Mouse (Mus musculus) myocyte (in vitro differentiated cells): ENCODE data around the gene Cntfr. TPM values are rescaled to one million over a fixed set of nuclear protein-coding genes. Genes with fewer than 3 reads are reported as not detected.

Experiments
- H3K27me3 ChIP-seq: one replicate; pipeline ENCODE4 v1.6.1; 2011; ENCODE audit not compliant: control insufficient read depth, insufficient read depth, insufficient read length
- H3K36me3 ChIP-seq: one replicate; pipeline ENCODE4 v1.6.1; 2011; ENCODE audit not compliant: control insufficient read depth, insufficient read depth
- H3K4me2 ChIP-seq: one replicate; pipeline ENCODE4 v1.6.1; 2011; ENCODE audit warnings: low read depth, control low read depth
- H3K4me3 ChIP-seq: one replicate; pipeline ENCODE4 v1.5.1; 2011; ENCODE audit warnings: mild to moderate bottlenecking, control low read depth, moderate library complexity
- H3K79me2 ChIP-seq: one replicate; pipeline ENCODE4 v1.6.1; 2011; ENCODE audit not compliant: control insufficient read depth, insufficient read depth
- H3ac ChIP-seq: one replicate; pipeline ENCODE4 v1.6.1; 2011; ENCODE audit not compliant: control insufficient read depth, insufficient read length
- CEBPB ChIP-seq: IDR thresholded peaks from 2 replicates; pipeline ENCODE4 v1.6.1; 2011; ENCODE audit warnings: mild to moderate bottlenecking, moderate library complexity; ENCODE audit not compliant: poor library complexity, insufficient read depth, severe bottlenecking
- E2F4 ChIP-seq: IDR thresholded peaks from one replicate; pipeline ENCODE4 v1.6.1; 2011; ENCODE audit warnings: mild to moderate bottlenecking, control low read depth, moderate library complexity; ENCODE audit not compliant: insufficient read depth
- MAX ChIP-seq: IDR thresholded peaks from one replicate; pipeline ENCODE4 v1.6.1; 2011; ENCODE audit warnings: low read depth, mild to moderate bottlenecking, control low read depth
- MYOD1 ChIP-seq, 3 experiments: IDR thresholded peaks; one replicate each; pipeline ENCODE4 v1.6.1; 2011; ENCODE audit warnings: control low read depth in 2 of 3, low read depth in 2 of 3, mild to moderate bottlenecking in 2 of 3, moderate library complexity in 1 of 3; ENCODE audit not compliant: insufficient read length in 2 of 3, control insufficient read depth in 1 of 3
- MYOG ChIP-seq, 3 experiments: IDR thresholded peaks; one replicate each; pipeline ENCODE4 v1.6.1; 2011; ENCODE audit warnings: control low read depth in 2 of 3, low read depth in 2 of 3, mild to moderate bottlenecking in 2 of 3; ENCODE audit not compliant: insufficient read length in 2 of 3, control insufficient read depth in 1 of 3, insufficient read depth in 1 of 3
- POLR2A ChIP-seq: IDR thresholded peaks from one replicate; pipeline ENCODE4 v1.6.1; 2011; ENCODE audit warnings: low read depth, mild to moderate bottlenecking, control low read depth, moderate library complexity; ENCODE audit not compliant: insufficient read length
- POLR2AphosphoS2 ChIP-seq: IDR thresholded peaks from one replicate; pipeline ENCODE4 v1.6.1; 2011; ENCODE audit warnings: low read depth, control low read depth; ENCODE audit not compliant: insufficient read length
- REST ChIP-seq: IDR thresholded peaks from one replicate; pipeline ENCODE4 v1.6.1; 2011; ENCODE audit warnings: mild to moderate bottlenecking, control low read depth, moderate library complexity; ENCODE audit not compliant: insufficient read depth, insufficient read length
- SRF ChIP-seq: IDR thresholded peaks from one replicate; pipeline ENCODE4 v1.6.1; 2011; ENCODE audit warnings: low read depth; ENCODE audit not compliant: control insufficient read depth, insufficient read length
- TCF12 ChIP-seq: IDR thresholded peaks from one replicate; pipeline ENCODE4 v1.6.1; 2011; ENCODE audit warnings: mild to moderate bottlenecking, control low read depth; ENCODE audit not compliant: poor library complexity, insufficient read depth, severe bottlenecking
- TCF3 ChIP-seq: IDR thresholded peaks from one replicate; pipeline ENCODE4 v1.6.1; 2011; ENCODE audit warnings: low read depth, control low read depth; ENCODE audit not compliant: insufficient read length
- USF1 ChIP-seq: IDR thresholded peaks from one replicate; pipeline ENCODE4 v1.6.1; 2011; ENCODE audit warnings: low read depth, mild to moderate bottlenecking, control low read depth, moderate library complexity
- polyA plus RNA-seq: library from polyadenylated mRNA; unstranded; fragments of >200 nt; fragmentation: generic; extraction: Trizol; gene quantifications from one replicate; pipeline ENCODE4 v1.2.1, GENCODE M21; 2012; ENCODE audit warnings: missing spikeins

Cntfr gene
- polyA plus RNA-seq, 1 experiment, result 0.06 TPM

DNA sequence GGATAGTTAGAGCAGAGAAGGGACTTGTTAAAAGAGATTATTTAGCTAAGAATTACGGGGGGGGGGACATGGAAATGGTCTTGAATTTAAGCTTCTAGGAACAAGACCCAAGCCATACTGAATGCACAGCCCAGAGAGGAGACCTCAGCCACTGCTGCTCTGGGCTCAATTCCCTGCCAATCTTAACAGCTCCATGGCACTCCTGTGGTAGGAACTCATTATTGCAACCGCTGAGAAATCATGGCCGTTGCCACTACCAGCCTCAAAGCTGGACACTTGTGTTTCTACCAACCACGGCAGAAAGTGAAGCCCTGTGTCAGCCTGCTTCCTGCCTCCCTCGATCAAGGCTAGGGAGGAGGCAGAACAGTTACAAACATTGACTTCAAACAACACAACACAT, 51.4 kb downstream of the Cntfr start:
- no peak overlapping the region for H3K4me3 ChIP-seq
- no peak overlapping the region for H3K4me2 ChIP-seq
- H3ac ChIP-seq, result no peak overlapping the region
- no peaks in the 10 kb centered on the region for H3K79me2 ChIP-seq
- no peak for TF ChIP-seq MYOG (IDR thresholded peaks at IDR 0.05; ENCODE audit: control insufficient read depth in 1 of 3, insufficient read depth in 1 of 3, insufficient read length in 2 of 3, low read depth in 2 of 3)
- no peak for TF ChIP-seq MAX
- peaks cover 15% of the 10 kb centered on the region for H3K27me3 ChIP-seq
- H3K36me3 ChIP-seq, result no peaks in the 10 kb centered on the region

- no peaks in the 10 kb centered on the region for H3K79me2 ChIP-seq
- TF ChIP-seq POLR2A (no peak), E2F4 (no peak), TCF12 (no peak), CEBPB (no peak), MYOD1 (IDR thresholded peaks at IDR 0.05; ENCODE audit: control insufficient read depth in 1 of 3, insufficient read length in 2 of 3, low read depth in 2 of 3) (peak; percentile 53 to 76 (median 65)), MYOG (IDR thresholded peaks at IDR 0.05; ENCODE audit: control insufficient read depth in 1 of 3, insufficient read depth in 1 of 3, insufficient read length in 2 of 3, low read depth in 2 of 3) (peak in 1 of 3 experiments; percentile 58)
- peaks cover 5% of the 10 kb centered on the region for H3K27me3 ChIP-seq
- peak overlapping the region; percentile 64 for H3K4me2 ChIP-seq
- H3K36me3 ChIP-seq, result no peaks in the 10 kb centered on the region
- H3ac ChIP-seq, result no peak overlapping the region
- H3K4me3 ChIP-seq, result no peak overlapping the region
Measured at GRCm38 (mm10) chr4:41641199-41641822, 55.6 kb downstream of the Cntfr start.

GRCm38 (mm10) chr4:41639913-41640507, 56.9 kb downstream of the Cntfr start, which contains the start of gene Enho:
Enho (minus strand) TSS chr4:41640324.
- Histone ChIP-seq H3K27me3 (peaks cover 8% of the 10 kb centered on the region), H3K4me3 (no peak within 1 kb of the TSS), H3ac (no peak within 1 kb of the TSS), H3K4me2 (peak within 1 kb of the TSS; percentile 67), H3K79me2 (no peaks in the 10 kb centered on the region), H3K36me3 (no peaks in the 10 kb centered on the region)
- TF ChIP-seq MYOG (IDR thresholded peaks at IDR 0.05; ENCODE audit: control insufficient read depth in 1 of 3, insufficient read depth in 1 of 3, insufficient read length in 2 of 3, low read depth in 2 of 3), result peak in 1 of 3 experiments; percentile 38
- no peak for TF ChIP-seq MAX
- TF ChIP-seq TCF12, result no peak
- TF ChIP-seq CEBPB, result no peak

DNA sequence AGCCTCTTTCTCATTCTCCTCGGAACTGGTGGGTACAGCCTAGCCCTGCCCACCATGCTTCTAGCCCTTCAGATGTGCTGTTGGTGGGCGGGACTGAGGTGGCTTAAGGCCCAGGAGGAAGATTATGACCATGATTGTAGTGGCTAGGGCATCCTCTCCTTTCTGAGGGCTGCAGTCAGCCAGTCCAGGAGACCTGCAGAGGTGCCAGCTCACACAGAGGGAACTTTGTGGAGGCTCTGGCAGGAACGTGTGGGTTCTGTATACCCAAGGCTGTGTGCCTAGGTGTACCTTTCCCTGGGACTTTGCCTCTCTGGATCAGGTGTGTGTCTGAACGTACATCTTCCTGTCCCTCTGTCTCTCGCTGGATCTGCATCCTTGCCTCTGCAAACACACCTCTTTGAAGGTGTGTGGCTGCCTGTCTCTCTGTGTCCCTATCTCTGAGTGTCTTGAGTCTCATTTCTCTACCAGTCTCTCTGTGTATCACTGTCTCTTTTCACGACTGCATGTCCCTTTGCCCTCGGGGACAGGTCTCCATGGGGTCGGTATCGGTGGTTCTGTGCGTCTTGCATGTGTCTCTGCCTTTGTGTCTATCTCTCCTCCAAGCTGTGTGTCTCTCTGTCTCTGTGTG, 57.6 kb downstream of the Cntfr start:
- H3K4me3 ChIP-seq, result no peak overlapping the region
- TF ChIP-seq POLR2A (no peak), MAX (no peak), SRF (no peak), TCF12 (no peak), REST (no peak), USF1 (no peak), CEBPB (no peak), E2F4 (no peak), MYOG (IDR thresholded peaks at IDR 0.05; ENCODE audit: control insufficient read depth in 1 of 3, insufficient read depth in 1 of 3, insufficient read length in 2 of 3, low read depth in 2 of 3) (no peak), MYOD1 (IDR thresholded peaks at IDR 0.05; ENCODE audit: control insufficient read depth in 1 of 3, insufficient read length in 2 of 3, low read depth in 2 of 3) (no peak), TCF3 (no peak), POLR2AphosphoS2 (no peak)
- H3K79me2 ChIP-seq, result no peaks in the 10 kb centered on the region
- peaks cover 11% of the 10 kb centered on the region for H3K27me3 ChIP-seq
- no peak overlapping the region for H3ac ChIP-seq
- H3K36me3 ChIP-seq, result no peaks in the 10 kb centered on the region
- peak overlapping the region; percentile 67 for H3K4me2 ChIP-seq

- TF ChIP-seq REST (no peak), E2F4 (no peak), MAX (no peak), TCF3 (no peak), MYOG (IDR thresholded peaks at IDR 0.05; ENCODE audit: control insufficient read depth in 1 of 3, insufficient read depth in 1 of 3, insufficient read length in 2 of 3, low read depth in 2 of 3) (no peak), POLR2A (no peak), SRF (no peak), POLR2AphosphoS2 (no peak), USF1 (no peak), CEBPB (no peak), TCF12 (no peak), MYOD1 (IDR thresholded peaks at IDR 0.05; ENCODE audit: control insufficient read depth in 1 of 3, insufficient read length in 2 of 3, low read depth in 2 of 3) (no peak)
- Histone ChIP-seq H3K36me3 (no peaks in the 10 kb centered on the region), H3K4me3 (no peak overlapping the region), H3ac (no peak overlapping the region), H3K27me3 (peaks cover 11% of the 10 kb centered on the region), H3K79me2 (no peaks in the 10 kb centered on the region), H3K4me2 (no peak overlapping the region)
Measured at GRCm38 (mm10) chr4:41638828-41639213, 58.1 kb downstream of the Cntfr start.
